Mouse (Mus musculus) embryonic fibroblast, embryonic 13.5 days (primary cell): ENCODE data around the gene Ppp2r5e. TPM values are rescaled to one million over a fixed set of nuclear protein-coding genes. Genes with fewer than 3 reads are reported as not detected.
"Not testable (repeated sequence)": the region's sequence is repeated elsewhere in the genome, so short reads cannot be mapped to it uniquely, and the experiment has no call there.

Experiments
- H3K27ac ChIP-seq: 2 replicates; pipeline ENCODE4 v1.5.1; 2012; ENCODE audit warnings: low read length, control low read depth, inconsistent platforms; ENCODE audit not compliant: insufficient read depth
- H3K4me1 ChIP-seq: 2 replicates; pipeline ENCODE4 v1.6.1; 2011; ENCODE audit warnings: low read length; ENCODE audit not compliant: control insufficient read depth, insufficient read depth
- H3K4me3 ChIP-seq: 2 replicates; pipeline ENCODE4 v1.5.1; 2011; ENCODE audit warnings: mild to moderate bottlenecking, control low read depth, low read length; ENCODE audit not compliant: insufficient read depth
- CTCF ChIP-seq: IDR thresholded peaks from 2 replicates; pipeline ENCODE4 v1.5.1; 2011; ENCODE audit warnings: mild to moderate bottlenecking, control low read depth, low read length, moderate library complexity, borderline replicate concordance; ENCODE audit not compliant: insufficient read depth
- POLR2A ChIP-seq: IDR thresholded peaks from 2 replicates; pipeline ENCODE4 v1.6.1; 2011; ENCODE audit warnings: low read depth, mild to moderate bottlenecking, control low read depth, low read length, moderate library complexity
- polyA plus RNA-seq: library from polyadenylated mRNA; stranded (reverse); fragments of >200 nt; gene quantifications from 2 replicates; pipeline ENCODE4 v1.2.4, GENCODE M21; 2011; ENCODE audit warnings: low read depth; ENCODE audit not compliant: missing spikeins, insufficient read length

Ppp2r5e gene
- polyA plus RNA-seq, 1 experiment: 43.2 TPM

DNA sequence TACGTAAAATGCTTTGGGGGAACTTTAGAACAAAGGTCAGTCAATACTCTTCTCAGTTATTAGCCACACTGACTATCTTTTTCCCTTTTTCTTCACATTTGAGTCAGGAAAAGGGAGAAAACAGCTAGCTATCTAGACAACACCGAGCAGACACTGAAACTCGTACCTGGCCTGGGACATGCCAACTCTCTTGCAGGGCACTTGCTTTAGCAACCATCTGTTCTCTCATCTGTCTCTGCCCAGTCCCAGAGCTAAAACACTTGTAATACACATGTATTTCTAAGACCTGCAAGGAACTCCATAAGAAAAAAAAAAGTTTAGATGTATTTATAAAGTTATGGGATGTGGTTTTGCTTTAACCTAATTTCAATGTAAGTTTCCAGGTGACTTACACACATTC lies 100.4 kb downstream of the Ppp2r5e start:
- H3K27ac ChIP-seq: no peak overlapping the region
- no peaks in the 10 kb centered on the region for H3K4me1 ChIP-seq
- H3K4me3 ChIP-seq: no peak overlapping the region
- TF ChIP-seq POLR2A (no peak), CTCF (no peak)

DNA sequence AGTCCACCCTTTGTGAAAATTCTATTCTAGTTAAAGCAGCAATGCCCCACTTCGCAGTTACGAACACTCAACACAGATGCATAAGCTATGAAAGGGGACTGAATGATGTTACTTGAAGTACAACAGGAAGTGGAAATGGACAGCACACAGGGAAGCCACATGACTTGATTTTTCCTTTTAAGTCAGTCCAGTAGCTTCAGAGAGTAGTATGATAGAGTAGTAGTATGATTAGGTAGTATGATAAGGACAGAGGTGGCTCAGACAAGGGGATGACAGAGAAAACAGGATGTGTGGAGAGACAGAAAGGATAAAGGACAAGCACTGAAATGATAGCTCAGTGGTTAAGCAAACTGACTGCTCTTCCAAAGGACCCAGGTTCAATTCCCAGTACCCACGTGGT lies 101.4 kb downstream of the Ppp2r5e start:
- no peak for TF ChIP-seq CTCF
- no peak for TF ChIP-seq POLR2A
- H3K4me3 ChIP-seq: no peak overlapping the region

DNA sequence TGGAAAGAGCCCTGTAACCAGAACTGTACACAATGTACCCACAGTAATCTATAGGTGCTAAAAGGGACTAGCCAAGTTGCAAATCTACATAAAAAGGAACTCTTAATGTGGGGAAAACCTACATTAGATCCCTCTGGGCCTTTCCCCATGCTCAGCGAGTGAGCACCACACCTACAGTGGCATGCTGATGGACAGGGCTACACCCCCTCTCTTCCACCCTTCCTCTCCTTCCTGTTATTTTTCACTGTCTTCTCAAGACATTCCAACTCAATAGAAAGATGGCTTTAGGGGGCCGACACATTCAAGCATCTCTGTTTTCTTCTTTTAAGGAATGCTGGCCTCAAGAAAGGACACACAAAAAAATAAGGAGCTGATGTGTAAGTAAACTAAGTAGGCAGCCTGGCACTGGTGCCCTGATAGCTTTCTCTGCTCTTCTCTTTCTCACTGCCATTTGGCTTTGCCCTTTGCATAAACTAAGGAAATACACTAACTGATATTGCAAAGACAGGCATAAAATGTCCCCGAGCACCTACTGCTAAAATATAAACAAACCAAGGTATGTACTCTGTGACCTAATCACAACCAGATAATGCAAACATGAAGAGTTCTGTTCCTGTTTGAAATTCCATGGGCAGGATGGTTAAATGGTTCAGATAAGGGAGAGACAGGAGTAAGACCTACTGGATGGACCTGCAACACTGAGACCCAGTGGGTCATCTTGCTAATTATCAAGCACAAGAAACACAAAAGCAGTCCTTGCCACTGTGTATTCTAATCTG lies 103.3 kb downstream of the Ppp2r5e start:
- no peak for TF ChIP-seq CTCF
- no peak for TF ChIP-seq POLR2A
- H3K4me3 ChIP-seq: no peak overlapping the region
- H3K27ac ChIP-seq: no peak overlapping the region
- H3K4me1 ChIP-seq: no peaks in the 10 kb centered on the region; the same call in 1 of the 2 replicates

More for the DNA sequence above, 101.4 kb downstream of the Ppp2r5e start:
- no peak overlapping the region for H3K27ac ChIP-seq
- H3K4me1 ChIP-seq: no peaks in the 10 kb centered on the region

DNA sequence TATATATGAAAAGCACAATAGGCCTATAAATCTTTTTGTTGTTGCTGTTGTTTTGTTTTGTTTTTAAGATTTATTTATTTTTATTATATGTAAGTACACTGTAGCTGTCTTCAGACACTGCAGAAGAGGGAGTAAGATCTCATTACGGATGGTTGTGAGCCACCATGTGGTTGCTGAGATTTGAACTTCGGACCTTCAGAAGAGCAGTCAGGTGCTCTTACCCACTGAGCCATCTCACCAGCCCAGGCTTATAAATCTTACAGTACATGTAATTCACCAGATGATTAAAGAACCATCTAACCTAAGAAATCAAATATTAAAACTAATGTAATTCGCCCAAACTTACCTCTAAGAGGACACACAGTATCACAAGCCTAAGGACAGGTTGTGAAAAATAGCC lies 103.9 kb downstream of the Ppp2r5e start:
- H3K4me1 ChIP-seq, H3K4me3 ChIP-seq, H3K27ac ChIP-seq: not testable (repeated sequence)

DNA sequence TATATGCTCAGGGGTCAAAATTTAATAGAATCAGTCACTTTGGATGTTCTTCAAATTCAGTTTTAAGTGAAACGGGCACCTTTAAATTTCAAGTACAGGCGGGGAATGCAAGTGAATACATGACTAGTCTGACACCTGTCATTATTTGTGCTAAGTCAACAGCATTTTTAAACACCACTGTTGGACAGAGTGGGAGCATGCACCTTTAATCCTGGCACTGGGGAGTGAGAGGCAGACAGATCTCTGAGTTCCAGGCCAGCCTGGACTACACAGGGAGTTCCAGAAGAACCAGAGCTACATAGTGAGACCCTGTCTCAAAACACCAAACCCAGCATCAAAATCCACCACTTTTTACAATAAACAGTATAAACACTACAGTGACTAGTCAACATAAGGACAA lies 108.5 kb downstream of the Ppp2r5e start:
- no peak for TF ChIP-seq CTCF
- no peak for TF ChIP-seq POLR2A
- Histone ChIP-seq H3K27ac (no peak overlapping the region), H3K4me3 (no peak overlapping the region), H3K4me1 (no peaks in the 10 kb centered on the region; the same call in 1 of the 2 replicates)

DNA sequence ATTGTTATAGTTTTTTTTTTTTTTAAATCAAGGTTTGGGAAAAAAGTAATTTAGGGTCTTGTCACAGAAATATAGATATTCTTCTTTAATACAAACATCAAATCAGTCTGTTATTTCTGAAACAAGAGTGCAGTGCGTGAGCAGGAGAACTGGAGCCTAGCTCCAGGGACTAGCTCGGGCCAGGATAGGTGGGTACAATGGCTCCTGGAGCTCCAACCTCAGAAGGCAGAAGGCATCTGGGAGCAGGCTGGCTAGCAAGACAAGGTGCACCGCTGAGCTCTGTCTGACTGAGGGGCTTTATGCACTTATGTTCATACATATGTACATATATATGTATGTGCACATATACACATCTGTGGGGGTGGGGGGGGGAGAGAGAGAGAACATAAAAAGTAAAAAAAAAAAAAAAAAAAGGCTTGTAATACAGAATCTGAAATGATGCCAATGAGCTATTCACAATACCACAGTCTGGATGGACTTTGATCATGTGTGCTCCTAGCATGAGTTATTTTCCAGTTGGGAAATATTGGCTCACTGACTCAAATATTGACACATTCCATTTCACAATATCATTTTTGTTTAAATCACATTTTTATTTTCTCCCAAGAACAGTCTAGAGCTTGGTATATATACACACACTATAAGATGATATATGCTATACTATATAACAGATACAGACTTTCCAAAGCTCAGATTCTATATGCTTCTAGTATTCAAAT lies 109.3 kb downstream of the Ppp2r5e start:
- TF ChIP-seq POLR2A (no peak), CTCF (no peak)
- H3K27ac ChIP-seq: no peak overlapping the region
- no peak overlapping the region for H3K4me3 ChIP-seq
- H3K4me1 ChIP-seq: no peaks in the 10 kb centered on the region; the same call in 1 of the 2 replicates

DNA sequence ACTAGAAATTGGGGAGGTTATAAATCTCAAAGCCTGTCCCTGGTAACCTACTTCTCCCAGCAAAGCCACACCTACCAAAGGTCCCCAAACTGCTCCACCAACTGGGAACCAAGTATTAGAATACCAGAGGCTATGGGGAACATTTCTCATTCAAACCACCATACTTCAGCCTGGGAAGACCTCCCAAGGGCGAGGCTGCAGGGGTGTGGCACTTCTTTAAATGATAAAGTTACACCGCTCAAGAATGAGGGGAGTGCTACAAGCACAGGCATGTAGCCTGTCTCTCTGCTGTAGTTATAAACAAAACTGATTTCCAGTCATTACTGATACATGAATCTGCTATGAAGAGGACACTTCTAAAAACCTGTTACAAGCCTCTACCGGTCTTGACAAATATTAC lies 113.3 kb downstream of the Ppp2r5e start:
- no peak overlapping the region for H3K27ac ChIP-seq
- TF ChIP-seq CTCF: no peak
- no peak for TF ChIP-seq POLR2A
- H3K4me1 ChIP-seq: peaks cover 3% of the 10 kb centered on the region; the same call in 1 of the 2 replicates
- no peak overlapping the region for H3K4me3 ChIP-seq

DNA sequence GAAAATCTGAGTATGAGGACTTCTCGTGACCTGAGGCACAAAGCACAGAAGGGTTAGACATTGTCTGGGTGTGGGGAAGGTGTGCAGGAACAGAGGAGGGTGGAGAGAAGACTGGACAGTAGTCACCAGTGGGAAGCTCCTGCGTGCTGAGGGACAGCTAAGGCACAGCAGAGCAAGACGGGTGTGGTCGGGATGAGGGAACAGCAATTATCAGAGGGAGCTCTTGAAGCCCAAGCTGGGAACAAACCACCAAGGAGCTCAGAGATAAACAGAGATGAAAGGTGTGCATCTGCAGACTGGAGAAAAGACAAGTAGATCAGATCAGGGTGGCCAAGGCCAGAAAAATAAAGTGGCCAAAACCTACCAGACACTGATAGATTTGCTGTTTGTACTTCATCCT lies 114.0 kb downstream of the Ppp2r5e start:
- H3K27ac ChIP-seq: no peak overlapping the region
- H3K4me3 ChIP-seq: no peak overlapping the region
- H3K4me1 ChIP-seq: peaks cover 3% of the 10 kb centered on the region; the same call in 1 of the 2 replicates
- no peak for TF ChIP-seq CTCF
- TF ChIP-seq POLR2A: no peak

DNA sequence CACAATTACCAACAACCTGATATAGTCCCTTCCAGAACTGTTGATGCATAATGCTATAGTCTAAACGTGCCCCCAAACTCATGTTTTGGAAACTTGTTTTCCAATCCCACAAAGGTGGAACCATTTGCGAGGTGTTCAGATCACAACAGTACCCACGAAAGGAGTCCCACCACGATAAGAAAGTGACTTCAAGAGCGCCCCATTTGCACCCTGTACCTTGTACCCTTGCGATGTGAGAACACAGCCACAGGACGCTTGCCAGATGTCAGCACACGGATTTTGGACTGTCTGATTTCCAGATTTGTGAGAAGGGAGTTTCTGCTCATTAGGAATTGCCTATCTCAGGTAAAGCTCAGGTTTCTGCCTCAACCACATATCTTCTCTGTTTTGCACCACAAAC lies 116.0 kb downstream of the Ppp2r5e start:
- no peak overlapping the region for H3K4me3 ChIP-seq
- TF ChIP-seq CTCF (no peak), POLR2A (no peak)
- no peak overlapping the region for H3K27ac ChIP-seq
- H3K4me1 ChIP-seq: peaks cover 3% of the 10 kb centered on the region; the same call in 1 of the 2 replicates

DNA sequence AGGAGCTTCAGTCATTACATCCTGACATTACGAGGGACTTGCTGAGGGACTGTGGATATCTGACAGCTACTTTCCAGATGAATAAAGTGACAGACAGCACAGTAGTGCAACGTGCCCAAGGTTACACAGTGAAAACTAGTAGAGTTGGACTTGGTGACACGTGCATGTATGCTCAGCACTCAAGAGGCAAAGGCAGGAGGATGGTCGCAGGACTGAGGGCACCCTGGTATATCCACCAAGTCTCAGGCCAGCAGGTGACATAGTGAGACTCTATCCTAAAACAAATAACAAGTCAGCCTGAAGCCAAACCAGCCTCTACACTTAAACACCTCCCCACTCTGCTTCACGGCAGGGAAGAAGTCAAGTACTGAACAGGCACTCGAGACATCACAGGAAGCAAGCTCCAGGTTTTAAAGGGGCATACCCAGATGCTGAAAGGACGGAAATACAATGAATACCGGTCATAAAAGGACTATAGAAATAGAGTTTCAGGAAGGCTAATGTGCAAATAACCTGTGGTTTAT lies 116.6 kb downstream of the Ppp2r5e start:
- H3K4me3 ChIP-seq: no peak overlapping the region
- peaks cover 3% of the 10 kb centered on the region; the same call in 1 of the 2 replicates for H3K4me1 ChIP-seq
- no peak overlapping the region for H3K27ac ChIP-seq
- no peak for TF ChIP-seq CTCF
- TF ChIP-seq POLR2A: no peak
